Mouse (Mus musculus) stomach, embryonic 16.5 days (tissue): ENCODE measurements around the gene Fgd1. TPM values are rescaled to one million over a fixed set of nuclear protein-coding genes. Genes with fewer than 3 reads are reported as not detected.
A peak's percentile ranks its signal among the peaks of the same experiment; 100 is the strongest.

ENCODE experiments used
- ATAC-seq: fragments of 200-750 bp; cut with Nextera tagmentation; 2 replicates; pipeline ENCODE4 v1.8.0; 2017; ENCODE audit warnings: moderate number of reproducible peaks, moderate TSS enrichment; ENCODE audit not compliant: insufficient read depth, low FRiP score
- H3K27ac ChIP-seq: fragments of 300-500 bp; sonication (generic); 2 replicates; pipeline ENCODE4 v1.5.1; 2014; ENCODE audit warnings: low read length
- H3K27me3 ChIP-seq: fragments of 300-500 bp; sonication (generic); 2 replicates; pipeline ENCODE4 v1.6.1; 2014; ENCODE audit warnings: low read length, control low read depth, mixed read lengths; ENCODE audit not compliant: control insufficient read depth, insufficient read depth
- H3K36me3 ChIP-seq: fragments of 300-500 bp; sonication (generic); 2 replicates; pipeline ENCODE4 v1.6.1; 2014; ENCODE audit warnings: low read length; ENCODE audit not compliant: control insufficient read depth, insufficient read depth
- H3K4me1 ChIP-seq: fragments of 300-500 bp; sonication (generic); 2 replicates; pipeline ENCODE4 v1.6.1; 2014; ENCODE audit warnings: low read length, control low read depth, mixed read lengths; ENCODE audit not compliant: control insufficient read depth, insufficient read depth
- H3K4me2 ChIP-seq: fragments of 300-500 bp; sonication (generic); 2 replicates; pipeline ENCODE4 v1.6.1; 2014; ENCODE audit warnings: low read depth, low read length, mixed read lengths
- H3K4me3 ChIP-seq: fragments of 300-500 bp; sonication (generic); replicated peaks from 2 replicates; pipeline ENCODE4 v1.5.1; 2014; ENCODE audit warnings: mild to moderate bottlenecking, low read length
- H3K9ac ChIP-seq: fragments of 300-500 bp; sonication (generic); 2 replicates; pipeline ENCODE4 v1.6.1; 2014; ENCODE audit warnings: low read length
- H3K9me3 ChIP-seq: fragments of 300-500 bp; sonication (generic); replicated peaks from 2 replicates; pipeline ENCODE4 v1.6.1; 2016; ENCODE audit warnings: low read length, control low read depth; ENCODE audit not compliant: control insufficient read depth
- WGBS: fragments of 180-500 bp; shearing (Covaris S2); extraction: QIAGEN DNeasy Blood & Tissue Kit; methylation state at CpG from one replicate; pipeline ENCODE4 v1.1.7; 2014; 5-methylcytosine and 5-hydroxymethylcytosine counted together
- polyA plus RNA-seq: library from polyadenylated mRNA; unstranded; fragments of >200 nt; fragmentation: Nextera tagmentation; extraction: Ambion mirVana; gene quantifications from 2 replicates; pipeline ENCODE4 v1.2.1, GENCODE M21; 2015

Gene Fgd1
- polyA plus RNA-seq, 1 experiment from 2014 or later = 6.7 TPM

GRCm38 (mm10) chrX:151066071-151066666, 20.2 kb downstream of the Fgd1 start:
- 90% methylated on average over 7 of the region's 7 CpGs for WGBS
- Histone ChIP-seq H3K9me3 (no peaks in the 10 kb centered on the region), H3K4me2 (no peak overlapping the region), H3K9ac (no peak overlapping the region), H3K27me3 (no peaks in the 10 kb centered on the region), H3K4me3 (no peak overlapping the region), H3K36me3 (no peaks in the 10 kb centered on the region), H3K27ac (no peak overlapping the region), H3K4me1 (no peaks in the 10 kb centered on the region)
- no peak for ATAC-seq

DNA sequence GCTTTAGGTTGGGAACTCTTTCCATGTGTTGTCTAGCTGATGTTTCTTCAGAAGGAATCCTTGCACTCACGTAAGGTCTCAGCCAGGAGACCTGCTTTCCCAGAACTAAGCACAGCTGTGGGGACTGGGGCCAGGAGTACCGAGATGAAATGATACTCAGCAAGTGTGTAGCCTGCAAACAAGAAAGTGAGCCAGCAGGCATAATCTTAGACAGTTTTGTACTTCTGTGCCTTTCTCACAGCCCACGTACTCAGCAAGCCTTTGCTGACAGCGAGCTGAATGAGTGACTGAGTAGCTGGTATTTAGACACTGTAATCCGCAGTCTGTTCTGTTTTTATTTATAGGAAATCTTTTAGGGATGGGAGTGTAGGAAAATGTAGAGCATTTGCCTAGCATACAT, 21.9 kb downstream of the Fgd1 start:
- Histone ChIP-seq H3K4me1 (no peaks in the 10 kb centered on the region), H3K9me3 (no peaks in the 10 kb centered on the region), H3K4me2 (no peak overlapping the region), H3K9ac (no peak overlapping the region), H3K36me3 (no peaks in the 10 kb centered on the region), H3K27ac (no peak overlapping the region), H3K4me3 (no peak overlapping the region), H3K27me3 (no peaks in the 10 kb centered on the region)
- ATAC-seq = no peak
- WGBS = 92% methylated on average over 5 of the region's 5 CpGs

- Histone ChIP-seq H3K4me2 (no peak overlapping the region), H3K9ac (no peak overlapping the region), H3K4me1 (no peaks in the 10 kb centered on the region), H3K27me3 (no peaks in the 10 kb centered on the region), H3K36me3 (no peaks in the 10 kb centered on the region; the same call in 1 of the 2 replicates), H3K4me3 (no peak overlapping the region), H3K27ac (no peak overlapping the region), H3K9me3 (no peaks in the 10 kb centered on the region)
- ATAC-seq = no peak
- WGBS = 85% methylated on average over 5 of the region's 5 CpGs
Observed at GRCm38 (mm10) chrX:151076007-151076406, 30.1 kb downstream of the Fgd1 start.

DNA sequence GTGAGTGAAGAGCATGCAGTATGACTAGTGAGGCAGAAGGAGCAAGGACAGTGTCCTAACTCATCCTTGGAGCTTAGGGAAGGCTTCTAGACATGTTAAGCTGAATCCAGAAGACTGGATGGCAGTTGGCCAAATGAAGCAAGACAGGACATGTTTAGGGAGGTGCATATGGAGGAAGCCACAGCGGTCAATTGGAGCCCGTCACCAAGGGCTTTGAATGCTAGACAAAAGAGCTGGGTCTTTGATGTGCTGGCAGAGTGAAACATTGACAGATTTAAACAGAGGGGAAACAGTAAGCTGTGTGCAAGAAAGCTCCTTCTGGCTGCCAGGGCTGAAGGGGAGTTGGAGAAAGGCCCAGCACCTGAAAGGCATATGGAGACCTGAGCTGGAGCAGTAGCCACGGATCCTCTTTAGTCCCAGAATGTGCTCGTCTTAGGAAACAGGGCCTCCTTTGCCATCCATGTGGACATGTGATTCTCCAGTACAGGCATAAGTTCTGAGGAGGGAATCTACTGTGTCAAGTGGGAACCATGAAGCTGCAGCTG, 31.1 kb downstream of the Fgd1 start:
- H3K27me3 ChIP-seq = no peaks in the 10 kb centered on the region
- H3K9me3 ChIP-seq = no peaks in the 10 kb centered on the region
- H3K4me2 ChIP-seq = no peak overlapping the region
- ATAC-seq = no peak
- no peak overlapping the region for H3K9ac ChIP-seq
- H3K4me3 ChIP-seq = no peak overlapping the region
- no peak overlapping the region for H3K27ac ChIP-seq
- WGBS = 71% methylated on average over 4 of the region's 4 CpGs
- H3K36me3 ChIP-seq = no peaks in the 10 kb centered on the region; the same call in 1 of the 2 replicates
- no peaks in the 10 kb centered on the region for H3K4me1 ChIP-seq

DNA sequence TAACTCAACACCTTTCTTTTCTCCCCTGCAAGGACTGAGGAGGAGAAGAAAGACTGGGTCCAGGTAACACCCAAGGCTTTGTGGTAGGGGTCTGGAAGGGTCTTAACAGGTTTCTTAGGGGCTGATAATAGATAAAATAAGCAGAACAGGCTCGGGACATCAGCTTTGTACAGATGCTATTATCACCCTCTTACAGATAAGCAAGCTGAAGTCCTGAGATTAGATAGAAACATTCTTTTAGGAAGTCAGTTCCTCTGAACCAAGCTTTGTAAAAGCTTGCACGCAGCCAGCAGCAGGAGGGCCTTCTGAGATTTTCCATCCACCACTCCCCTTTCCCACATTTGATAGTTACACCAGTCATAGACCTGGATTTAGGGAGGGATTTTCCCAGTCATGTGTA, 39.6 kb downstream of the Fgd1 start:
- Histone ChIP-seq H3K9ac (no peak overlapping the region), H3K4me1 (no peaks in the 10 kb centered on the region), H3K9me3 (no peaks in the 10 kb centered on the region), H3K27me3 (no peaks in the 10 kb centered on the region), H3K27ac (no peak overlapping the region), H3K4me2 (no peak overlapping the region), H3K36me3 (no peaks in the 10 kb centered on the region), H3K4me3 (no peak overlapping the region)
- 62% methylated on average over 2 of the region's 2 CpGs for WGBS
- no peak for ATAC-seq

- Histone ChIP-seq H3K4me1 (no peaks in the 10 kb centered on the region), H3K27me3 (no peaks in the 10 kb centered on the region; the same call in 1 of the 2 replicates), H3K4me3 (no peak overlapping the region), H3K27ac (no peak overlapping the region), H3K36me3 (no peaks in the 10 kb centered on the region), H3K9me3 (no peaks in the 10 kb centered on the region), H3K9ac (no peak overlapping the region), H3K4me2 (no peak overlapping the region)
- 69% methylated on average over 1 of the region's 1 CpGs for WGBS
- ATAC-seq = no peak
Observed at GRCm38 (mm10) chrX:151087418-151087817, 41.5 kb downstream of the Fgd1 start.

DNA sequence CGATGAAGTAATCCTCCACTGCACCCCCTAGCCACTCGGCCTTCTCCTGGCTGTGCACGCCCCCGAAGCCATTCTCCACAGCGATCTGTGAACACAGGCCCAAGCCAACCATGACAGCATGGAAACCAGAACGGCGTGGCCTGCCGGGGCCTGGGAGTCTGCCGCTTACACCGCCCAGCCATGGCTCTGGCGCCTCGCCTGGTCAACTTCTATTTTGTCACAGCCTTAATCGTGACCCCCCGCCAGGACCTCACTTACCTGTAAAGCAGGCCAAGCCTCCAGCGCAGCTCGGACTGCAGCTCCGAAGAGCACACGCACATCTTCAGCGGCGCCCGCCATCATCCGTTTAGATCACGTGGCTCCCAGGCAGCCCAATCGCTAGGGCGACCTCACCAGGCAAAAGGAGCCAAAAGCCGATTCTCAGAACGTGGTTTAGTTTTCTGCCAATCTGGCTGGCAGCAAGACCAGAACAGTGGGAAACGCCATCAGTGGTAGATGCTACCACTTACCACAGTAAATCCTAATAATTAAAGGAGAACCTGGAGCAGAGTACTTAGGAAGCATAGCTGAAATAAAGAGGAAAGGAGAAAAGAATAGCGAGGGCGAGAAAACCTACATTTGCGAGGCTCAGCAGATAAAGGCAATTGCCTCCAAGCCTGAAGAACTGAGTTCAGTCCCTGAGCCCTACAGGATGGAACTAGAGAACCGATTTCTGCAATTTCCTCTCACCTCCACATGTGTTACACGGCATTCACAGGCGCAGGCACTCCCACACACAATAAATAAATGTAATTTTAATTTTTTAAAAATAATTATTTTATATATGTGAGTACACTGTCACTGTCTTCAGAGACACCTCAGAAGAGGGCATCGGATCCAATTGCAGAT, 50.5 kb downstream of the Fgd1 start, which contains the start of gene Tsr2:
Tsr2 (minus strand) TSS at position 373 of the 888 bp plus-strand sequence.
- 24% methylated on average over 35 of the region's 35 CpGs for WGBS
- peak; percentile 80 for ATAC-seq
- Histone ChIP-seq H3K9me3 (no peaks in the 10 kb centered on the region), H3K4me3 (peak within 1 kb of the TSS; percentile 67), H3K4me1 (no peaks in the 10 kb centered on the region), H3K27ac (peak within 1 kb of the TSS; percentile 55), H3K36me3 (no peaks in the 10 kb centered on the region), H3K9ac (peak within 1 kb of the TSS; percentile 74), H3K4me2 (peak within 1 kb of the TSS; percentile 58), H3K27me3 (no peaks in the 10 kb centered on the region; the same call in 1 of the 2 replicates)

DNA sequence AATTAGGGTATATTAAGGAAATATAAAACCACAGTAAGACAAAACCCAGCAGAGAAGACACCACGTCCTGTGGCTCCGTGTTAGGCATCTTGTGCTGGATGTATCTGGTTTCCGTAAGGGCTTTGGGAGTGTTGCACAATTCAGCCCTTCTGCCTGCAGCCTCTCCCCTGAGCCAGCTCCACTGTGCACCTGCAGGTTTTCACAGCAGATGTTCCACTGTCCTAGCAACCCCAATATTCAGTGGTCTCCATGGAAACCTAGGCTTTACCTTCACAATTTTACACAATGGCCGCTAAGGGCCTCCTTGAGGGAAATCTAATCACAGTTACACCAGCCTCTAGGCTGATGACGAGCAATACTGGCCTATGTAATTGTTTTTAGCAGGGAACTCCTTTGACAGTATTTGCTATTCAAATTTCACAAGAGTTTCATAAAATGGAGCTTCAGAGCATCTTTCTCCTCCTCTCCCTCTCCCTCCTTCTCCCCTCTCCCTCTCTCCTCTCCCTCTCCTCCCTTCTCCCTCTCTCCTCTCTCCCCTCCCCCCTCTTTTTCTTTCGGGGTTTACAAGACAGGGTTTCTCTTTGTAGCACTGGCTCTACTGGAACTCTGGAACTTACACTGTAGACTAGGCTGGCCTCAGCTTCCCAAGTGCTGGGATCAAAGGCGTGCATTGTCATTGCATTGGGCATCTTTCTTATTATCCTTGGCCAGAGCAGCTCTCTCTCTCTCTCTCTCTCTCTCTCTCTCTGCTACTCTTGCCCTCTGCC, 61.5 kb downstream of the Fgd1 start:
- no peak for ATAC-seq
- Histone ChIP-seq H3K36me3 (no peaks in the 10 kb centered on the region), H3K4me1 (no peaks in the 10 kb centered on the region), H3K4me2 (no peak overlapping the region), H3K27ac (no peak overlapping the region), H3K9ac (no peak overlapping the region), H3K4me3 (no peak overlapping the region), H3K27me3 (no peaks in the 10 kb centered on the region; the same call in 1 of the 2 replicates), H3K9me3 (no peaks in the 10 kb centered on the region)
- 59% methylated on average over 7 of the region's 7 CpGs for WGBS
